Mouse (Mus musculus) erythroblast, embryonic 14.5 days (primary cell): ENCODE results near the gene Psma3.

Source experiments
- GATA1 ChIP-seq: IDR thresholded peaks from 2 replicates; pipeline ENCODE4 v1.6.1; 2012; ENCODE audit warnings: low read length, inconsistent platforms, mixed read lengths
- TAL1 ChIP-seq: IDR thresholded peaks from 3 replicates; pipeline ENCODE4 v1.6.1; 2012; ENCODE audit warnings: low read length, inconsistent platforms, mixed read lengths

DNA sequence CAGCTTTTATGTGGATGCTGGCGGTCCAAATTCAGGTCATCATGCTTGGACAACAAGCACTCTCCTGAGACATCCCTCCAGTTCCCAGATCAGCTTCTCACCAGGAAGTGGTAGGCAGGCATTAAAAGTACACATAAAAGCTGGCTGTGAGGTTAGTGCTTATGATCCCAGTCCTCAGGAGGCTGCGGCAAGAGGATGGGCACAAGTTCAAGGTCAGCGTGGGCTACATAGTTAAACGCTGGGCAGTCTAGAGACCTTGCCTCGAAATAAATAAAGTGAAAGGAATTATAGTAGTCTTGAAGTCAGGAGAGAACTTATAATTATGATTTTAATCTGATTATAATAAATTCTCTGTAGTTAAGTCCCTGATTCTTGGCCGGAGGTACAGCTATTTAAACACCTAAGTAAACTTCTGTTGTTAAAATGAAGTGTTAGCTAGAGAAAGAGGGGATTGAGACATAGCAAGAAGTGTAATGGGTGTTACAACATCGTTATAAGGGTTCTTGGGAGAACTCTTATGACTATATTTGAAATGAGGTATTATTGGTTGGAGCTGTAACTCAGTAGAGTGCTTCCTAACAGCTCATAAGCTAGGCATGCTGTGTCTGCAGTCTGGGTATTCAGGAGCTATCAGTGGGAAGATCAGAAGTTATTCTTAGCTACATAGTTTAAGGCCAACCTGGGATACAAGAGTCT is 10.6 kb downstream of the Psma3 start:
- TF ChIP-seq TAL1 = no peak
- TF ChIP-seq GATA1 = no peak
